Mouse (Mus musculus) kidney, postnatal 14 days (tissue): ENCODE data around the gene Hdhd3.
A peak's percentile ranks its signal among the peaks of the same experiment; 100 is the strongest.

ENCODE experiments used
- DNase-seq: peaks from one replicate; pipeline ENCODE4 v3.0.0; 2022; ENCODE audit warnings: mixed read lengths

Gene Hdhd3

GRCm38 (mm10) chr4:62475131-62475530 is 28.1 kb downstream of the Hdhd3 start:
- DNase-seq, result no peak

GRCm38 (mm10) chr4:62472071-62472470 is 31.2 kb downstream of the Hdhd3 start:
- no peak for DNase-seq

GRCm38 (mm10) chr4:62470598-62471051 is 32.6 kb downstream of the Hdhd3 start, which contains the start of gene Wdr31:
Gene Wdr31, minus strand, starts transcription at chr4:62470896.
- peak; percentile 85 for DNase-seq

GRCm38 (mm10) chr4:62468158-62468557 is 35.1 kb downstream of the Hdhd3 start:
- DNase-seq, result no peak

- peak; percentile 43 for DNase-seq
These were observed 40.1 kb downstream of the Hdhd3 start for GRCm38 (mm10) chr4:62463124-62463523.

GRCm38 (mm10) chr4:62460348-62460747 is 42.9 kb downstream of the Hdhd3 start:
- DNase-seq, result no peak

- no peak for DNase-seq
These were observed 44.2 kb downstream of the Hdhd3 start for GRCm38 (mm10) chr4:62459081-62459480.

GRCm38 (mm10) chr4:62454995-62455394 is 48.3 kb downstream of the Hdhd3 start:
- peak; percentile 58 for DNase-seq
